Mouse (Mus musculus) liver, embryonic 15.5 days (tissue): ENCODE measurements around the gene Lrrc75b. TPM values are rescaled to one million over a fixed set of nuclear protein-coding genes. Genes with fewer than 3 reads are reported as not detected.
"Not testable (repeated sequence)": the region's sequence is repeated elsewhere in the genome, so short reads cannot be mapped to it uniquely, and the experiment has no call there.

Experiments used
- ATAC-seq: fragments of 200-750 bp; cut with Nextera tagmentation; 2 replicates; pipeline ENCODE4 v1.8.0; 2017; ENCODE audit warnings: moderate number of reproducible peaks, mild to moderate bottlenecking, moderate library complexity; ENCODE audit not compliant: insufficient read depth
- H3K27ac ChIP-seq: fragments of 300-500 bp; sonication (generic); replicated peaks from 2 replicates; pipeline ENCODE4 v1.5.1; 2015; ENCODE audit warnings: mild to moderate bottlenecking, inconsistent platforms
- H3K27me3 ChIP-seq: fragments of 300-500 bp; sonication (generic); 2 replicates; pipeline ENCODE4 v1.6.1; 2015; ENCODE audit warnings: mild to moderate bottlenecking, inconsistent platforms
- H3K36me3 ChIP-seq: fragments of 300-500 bp; sonication (generic); replicated peaks from 2 replicates; pipeline ENCODE4 v1.6.1; 2015; ENCODE audit warnings: moderate library complexity, mild to moderate bottlenecking, inconsistent platforms
- H3K4me1 ChIP-seq: fragments of 300-500 bp; sonication (generic); replicated peaks from 2 replicates; pipeline ENCODE4 v1.6.1; 2015; ENCODE audit warnings: inconsistent platforms
- H3K4me2 ChIP-seq: fragments of 300-500 bp; sonication (generic); 2 replicates; pipeline ENCODE4 v1.6.1; 2015; ENCODE audit warnings: moderate library complexity, mild to moderate bottlenecking, inconsistent platforms
- H3K4me3 ChIP-seq: fragments of 300-500 bp; sonication (generic); replicated peaks from 2 replicates; pipeline ENCODE4 v1.5.1; 2015; ENCODE audit warnings: mild to moderate bottlenecking, inconsistent platforms
- H3K9ac ChIP-seq: fragments of 300-500 bp; sonication (generic); 2 replicates; pipeline ENCODE4 v1.6.1; 2015; ENCODE audit warnings: moderate library complexity, mild to moderate bottlenecking, inconsistent platforms
- H3K9me3 ChIP-seq: fragments of 300-500 bp; sonication (generic); replicated peaks from 2 replicates; pipeline ENCODE4 v1.6.1; 2016; ENCODE audit warnings: inconsistent platforms
- WGBS: fragments of 180-500 bp; shearing (Covaris S2); methylation state at CpG from one replicate; pipeline ENCODE4 v1.1.7; 2015; ENCODE audit warnings: mixed read lengths; ENCODE audit not compliant: insufficient replicate concordance; 5-methylcytosine and 5-hydroxymethylcytosine counted together
- polyA plus RNA-seq: library from polyadenylated mRNA; unstranded; fragments of >200 nt; fragmentation: Nextera tagmentation; extraction: Ambion mirVana; gene quantifications from 2 replicates; pipeline ENCODE4 v1.2.1, GENCODE M21; 2015

Lrrc75b gene
- polyA plus RNA-seq, 1 experiment from 2014 or later, result 0.15 TPM

DNA sequence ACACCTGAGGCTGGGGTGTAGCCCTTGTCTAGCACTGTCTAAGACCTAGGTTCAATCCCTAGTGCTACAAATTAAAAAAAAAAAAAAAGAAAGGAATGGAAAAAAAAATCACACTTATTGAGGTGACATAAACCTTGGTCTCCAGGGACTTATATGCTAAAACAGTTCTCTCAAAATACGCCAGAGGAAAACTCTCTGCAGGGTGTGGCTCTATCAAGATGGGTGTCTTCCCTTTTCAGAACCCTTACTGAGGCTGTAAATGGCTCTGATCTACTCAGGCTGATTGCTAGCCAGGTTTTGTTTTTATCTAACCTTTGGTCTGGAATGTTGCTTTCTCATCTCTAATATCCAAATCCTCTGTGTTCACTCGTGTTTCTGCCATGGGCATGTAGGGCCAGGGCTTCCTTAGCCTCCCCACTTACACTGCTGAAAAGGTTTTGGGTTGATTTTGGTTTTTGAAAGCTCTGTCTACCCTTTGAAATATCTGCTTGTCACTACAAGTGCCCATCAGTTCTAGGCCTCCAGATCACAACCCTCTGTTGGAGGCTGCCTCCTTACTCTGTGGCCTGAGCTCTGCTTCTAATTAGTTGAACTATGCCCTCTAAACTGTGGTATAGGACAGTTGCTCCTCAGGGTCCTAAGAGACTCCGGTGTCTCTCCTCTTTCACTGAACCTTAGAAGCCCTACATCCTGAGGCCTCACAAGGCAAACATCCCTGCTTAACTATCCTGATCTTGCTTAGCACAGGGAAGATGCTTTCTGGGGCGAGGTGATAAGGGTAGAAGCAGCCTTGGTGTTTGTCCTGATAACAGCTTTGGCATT, 44.7 kb downstream of the Lrrc75b start:
- 16% methylated on average over 4 of the region's 4 CpGs for WGBS
- H3K4me1 ChIP-seq, result peaks cover 62% of the 10 kb centered on the region
- H3K9me3 ChIP-seq, result no peaks in the 10 kb centered on the region
- peak overlapping the region; percentile 78 for H3K4me2 ChIP-seq
- ATAC-seq, result peak; percentile 70
- peak overlapping the region; percentile 99 for H3K27ac ChIP-seq
- peak overlapping the region; percentile 91 for H3K4me3 ChIP-seq
- H3K36me3 ChIP-seq, result peaks cover 50% of the 10 kb centered on the region
- H3K9ac ChIP-seq, result peak overlapping the region; percentile 99
- H3K27me3 ChIP-seq, result no peaks in the 10 kb centered on the region

DNA sequence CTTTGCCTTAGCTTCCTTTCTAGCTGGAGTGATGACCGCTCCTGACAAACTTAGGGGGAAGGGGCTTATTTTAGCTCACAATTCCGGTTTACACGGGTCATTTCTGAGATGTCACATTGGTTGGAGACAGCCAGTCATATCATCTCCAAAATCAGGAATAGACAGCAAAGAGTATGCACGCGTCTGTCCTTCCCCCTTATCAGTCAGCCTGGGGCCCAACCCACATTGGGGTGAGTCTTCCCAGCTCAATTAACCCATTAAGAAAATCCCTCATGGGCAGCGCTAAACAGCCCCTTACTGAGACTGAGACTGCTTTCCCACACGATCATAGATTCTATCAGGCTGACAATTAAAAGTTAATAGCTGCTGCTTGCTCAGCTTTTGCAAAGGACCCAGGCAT, 45.8 kb downstream of the Lrrc75b start:
- Histone ChIP-seq H3K4me2 (peak overlapping the region; percentile 78), H3K27me3 (no peaks in the 10 kb centered on the region), H3K9ac (peak overlapping the region; percentile 99), H3K4me1 (peaks cover 53% of the 10 kb centered on the region), H3K27ac (peak overlapping the region; percentile 99), H3K4me3 (peak overlapping the region; percentile 91), H3K36me3 (peaks cover 53% of the 10 kb centered on the region), H3K9me3 (no peaks in the 10 kb centered on the region)
- no peak for ATAC-seq
- WGBS, result 18% methylated on average over 7 of the region's 7 CpGs

DNA sequence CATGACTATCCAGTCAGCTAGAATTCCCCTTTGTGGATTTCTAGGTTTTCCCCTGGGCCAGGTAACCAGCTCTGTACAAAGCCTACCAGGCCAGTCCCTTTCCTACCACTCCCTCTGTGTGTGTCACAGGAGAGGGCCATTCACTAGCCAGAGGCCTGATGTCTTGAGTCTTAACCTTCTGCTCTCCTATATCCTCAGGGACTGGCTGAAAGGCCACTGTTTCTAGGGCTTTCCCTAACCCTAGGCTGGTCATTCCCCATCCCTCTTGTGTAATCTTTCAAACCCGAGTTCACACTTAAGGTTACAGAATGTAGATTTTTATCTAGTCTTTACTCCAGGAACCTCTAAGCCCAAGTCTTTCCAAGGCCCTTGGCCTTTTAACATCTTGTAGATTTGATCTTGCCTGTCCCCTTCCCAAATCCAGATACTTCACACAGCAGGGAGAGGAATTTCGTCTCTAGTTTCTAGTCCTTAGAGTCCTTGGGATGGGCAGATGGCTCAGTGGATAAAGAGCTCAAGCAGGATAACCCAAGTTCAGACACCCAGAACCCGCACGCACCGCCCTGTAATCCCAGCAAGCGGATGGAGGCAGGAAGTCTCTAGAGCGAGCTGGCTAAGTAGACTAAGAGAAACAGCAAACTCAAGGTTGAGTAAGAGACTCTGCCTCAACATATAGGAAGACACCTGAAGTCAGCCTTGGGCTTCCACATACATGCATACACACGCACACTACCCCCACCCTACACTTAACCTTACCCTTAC, 46.6 kb downstream of the Lrrc75b start:
- peak overlapping the region; percentile 91 for H3K4me3 ChIP-seq
- H3K4me2 ChIP-seq, result peak overlapping the region; percentile 78
- peak overlapping the region; percentile 99; the same call in 1 of the 2 replicates for H3K9ac ChIP-seq
- 72% methylated on average over 8 of the region's 8 CpGs for WGBS
- no peaks in the 10 kb centered on the region for H3K27me3 ChIP-seq
- H3K4me1 ChIP-seq, result peaks cover 44% of the 10 kb centered on the region
- peak overlapping the region; percentile 99 for H3K27ac ChIP-seq
- no peaks in the 10 kb centered on the region for H3K9me3 ChIP-seq
- H3K36me3 ChIP-seq, result peaks cover 61% of the 10 kb centered on the region
- ATAC-seq, result no peak

DNA sequence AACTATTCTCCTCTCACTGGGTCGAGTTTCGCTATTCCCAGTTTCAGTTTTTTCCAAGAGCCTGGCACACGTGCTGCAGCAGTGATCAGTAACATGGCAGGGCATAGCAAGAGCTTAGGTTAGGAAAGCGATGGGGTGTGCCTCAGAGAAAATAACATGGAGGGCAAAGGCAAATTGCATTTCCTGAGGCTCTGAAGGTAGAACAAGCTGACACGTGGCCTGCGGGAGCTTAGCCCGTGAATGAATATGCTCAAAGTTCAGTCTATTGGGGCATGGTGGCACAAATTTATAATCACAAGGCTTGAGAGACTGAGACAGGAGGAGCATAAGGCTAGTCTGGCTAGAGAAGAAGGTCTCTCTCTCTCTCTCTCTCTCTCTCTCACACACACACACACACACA, 47.3 kb downstream of the Lrrc75b start:
- H3K4me3 ChIP-seq, result no peak overlapping the region
- ATAC-seq, result no peak
- H3K27me3 ChIP-seq, result no peaks in the 10 kb centered on the region
- 83% methylated on average over 7 of the region's 7 CpGs for WGBS
- H3K9ac ChIP-seq, result no peak overlapping the region
- H3K27ac ChIP-seq, result peak overlapping the region; percentile 99; the same call in 1 of the 2 replicates
- H3K4me1 ChIP-seq, result peaks cover 40% of the 10 kb centered on the region
- no peaks in the 10 kb centered on the region for H3K9me3 ChIP-seq
- peaks cover 68% of the 10 kb centered on the region for H3K36me3 ChIP-seq
- H3K4me2 ChIP-seq, result peak overlapping the region; percentile 78; the same call in 1 of the 2 replicates

DNA sequence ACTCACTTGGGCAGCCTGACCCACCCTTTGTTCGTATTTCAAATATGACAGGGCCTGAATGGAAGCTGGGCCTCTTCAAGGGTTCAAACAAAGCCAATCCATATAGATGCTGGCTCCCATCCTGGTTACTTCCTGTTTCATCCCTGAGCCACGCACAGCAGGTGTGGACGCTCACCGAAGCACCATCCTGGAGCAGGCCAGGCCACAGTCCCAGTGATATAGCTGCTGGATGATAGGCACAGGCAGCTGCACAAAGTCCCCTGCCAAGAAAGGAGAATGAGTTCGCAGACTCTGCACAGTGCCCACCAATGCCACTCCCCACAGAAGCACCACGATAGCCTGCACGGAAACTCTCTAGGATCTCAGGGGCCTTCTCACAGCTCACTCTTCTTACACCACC, 48.2 kb downstream of the Lrrc75b start:
- 90% methylated on average over 7 of the region's 7 CpGs for WGBS

DNA sequence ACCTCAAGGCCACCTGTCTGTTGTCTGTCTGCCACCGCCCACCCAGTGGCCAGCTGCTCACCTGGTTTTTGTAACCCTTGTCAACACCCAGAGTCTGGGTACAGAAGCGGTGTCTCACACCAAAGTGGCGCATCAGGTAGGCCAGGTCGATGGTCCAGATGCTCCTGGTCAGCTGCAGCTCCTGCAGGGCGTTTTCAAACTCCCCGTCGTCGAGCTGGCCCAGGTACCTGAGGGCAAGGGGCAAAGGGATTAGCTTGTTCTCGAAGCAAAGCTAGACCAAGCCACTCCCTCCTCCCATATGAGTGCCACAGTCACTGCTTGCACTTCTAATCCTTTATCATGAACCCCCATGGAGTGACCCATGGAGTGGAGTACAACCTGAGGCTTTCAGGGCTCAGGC, 49.1 kb downstream of the Lrrc75b start:
- no peak for ATAC-seq
- H3K36me3 ChIP-seq, result peaks cover 85% of the 10 kb centered on the region
- no peak overlapping the region for H3K27ac ChIP-seq
- H3K27me3 ChIP-seq, result no peaks in the 10 kb centered on the region
- no peak overlapping the region for H3K4me2 ChIP-seq
- H3K4me3 ChIP-seq, result no peak overlapping the region
- peaks cover 39% of the 10 kb centered on the region for H3K4me1 ChIP-seq
- no peaks in the 10 kb centered on the region for H3K9me3 ChIP-seq
- 91% methylated on average over 9 of the region's 9 CpGs for WGBS
- no peak overlapping the region for H3K9ac ChIP-seq

More for the DNA sequence above, 48.2 kb downstream of the Lrrc75b start:
- no peak overlapping the region for H3K4me3 ChIP-seq
- no peak overlapping the region for H3K9ac ChIP-seq
- no peak overlapping the region for H3K27ac ChIP-seq
- no peaks in the 10 kb centered on the region for H3K27me3 ChIP-seq
- ATAC-seq, result no peak
- peaks cover 40% of the 10 kb centered on the region for H3K4me1 ChIP-seq
- H3K4me2 ChIP-seq, result no peak overlapping the region
- H3K36me3 ChIP-seq, result peaks cover 77% of the 10 kb centered on the region
- no peaks in the 10 kb centered on the region for H3K9me3 ChIP-seq

DNA sequence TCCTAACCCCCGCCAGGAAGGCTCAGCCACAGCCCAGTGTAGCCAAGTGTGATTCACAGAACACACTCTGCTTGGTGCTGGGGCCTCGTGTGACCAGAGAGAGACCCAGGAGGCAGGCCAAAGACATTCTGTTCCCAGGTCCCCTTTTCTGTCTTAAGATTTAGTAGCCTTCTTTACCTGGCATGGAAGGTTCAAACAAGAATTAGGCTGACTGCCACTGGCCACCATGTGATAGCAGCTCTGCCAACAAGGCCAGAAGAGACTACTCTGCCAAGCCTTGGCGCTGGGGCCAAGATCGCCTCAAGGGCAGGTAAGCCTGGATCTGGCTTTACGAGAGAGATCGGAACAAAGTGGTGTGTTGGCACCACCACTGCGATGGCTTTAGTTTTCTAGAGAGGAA, 49.7 kb downstream of the Lrrc75b start:
- no peak for ATAC-seq
- Histone ChIP-seq H3K4me1 (peaks cover 36% of the 10 kb centered on the region), H3K27me3 (no peaks in the 10 kb centered on the region), H3K4me2 (no peak overlapping the region), H3K36me3 (peaks cover 87% of the 10 kb centered on the region), H3K9ac (no peak overlapping the region), H3K9me3 (no peaks in the 10 kb centered on the region), H3K4me3 (no peak overlapping the region), H3K27ac (no peak overlapping the region)
- WGBS, result 90% methylated on average over 7 of the region's 7 CpGs

DNA sequence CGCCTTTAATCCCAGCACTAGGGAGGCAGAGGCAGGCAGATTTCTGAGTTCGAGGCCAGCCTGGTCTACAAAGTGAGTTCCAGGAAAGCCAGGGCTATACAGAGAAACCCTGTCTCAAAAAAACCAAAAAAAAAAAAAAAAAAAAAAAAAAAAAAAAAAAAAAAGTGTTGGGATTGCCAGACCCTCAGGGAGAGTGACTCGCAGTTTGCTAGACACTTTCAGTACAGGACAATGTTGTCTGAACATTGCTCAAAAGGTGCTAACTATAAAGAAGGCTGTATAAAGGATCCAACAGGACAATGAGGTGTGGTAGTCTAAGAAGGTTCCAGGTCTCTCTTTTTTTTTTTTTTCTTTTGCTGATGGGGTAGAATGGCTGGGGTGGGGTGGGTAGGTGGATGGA, 54.2 kb downstream of the Lrrc75b start:
- H3K9ac ChIP-seq, H3K9me3 ChIP-seq, H3K27ac ChIP-seq, ATAC-seq, H3K4me2 ChIP-seq, H3K4me3 ChIP-seq, H3K27me3 ChIP-seq: not testable (repeated sequence)
- 77% methylated on average over 3 of the region's 3 CpGs for WGBS
- Histone ChIP-seq H3K36me3 (peaks cover 79% of the 10 kb centered on the region), H3K4me1 (peaks cover 13% of the 10 kb centered on the region)

DNA sequence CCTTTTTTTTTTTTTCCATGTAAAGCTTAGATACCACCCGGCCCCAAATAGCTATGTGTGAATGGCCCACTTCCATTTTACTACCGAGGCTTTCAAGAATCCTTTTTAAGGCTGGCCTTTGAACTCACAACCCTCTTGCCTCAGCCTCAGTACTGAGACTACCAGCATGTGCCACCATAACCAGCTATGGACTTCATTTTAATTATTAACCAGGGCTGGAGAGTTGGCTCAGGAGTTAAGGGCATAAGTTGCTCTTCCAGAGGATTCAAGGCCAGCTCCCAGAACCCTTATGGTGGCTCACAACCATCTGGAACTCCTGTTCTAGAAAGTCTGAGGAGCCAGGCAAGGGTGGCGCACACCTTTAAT, 55.0 kb downstream of the Lrrc75b start:
- 49% methylated on average over 3 of the region's 3 CpGs for WGBS

DNA sequence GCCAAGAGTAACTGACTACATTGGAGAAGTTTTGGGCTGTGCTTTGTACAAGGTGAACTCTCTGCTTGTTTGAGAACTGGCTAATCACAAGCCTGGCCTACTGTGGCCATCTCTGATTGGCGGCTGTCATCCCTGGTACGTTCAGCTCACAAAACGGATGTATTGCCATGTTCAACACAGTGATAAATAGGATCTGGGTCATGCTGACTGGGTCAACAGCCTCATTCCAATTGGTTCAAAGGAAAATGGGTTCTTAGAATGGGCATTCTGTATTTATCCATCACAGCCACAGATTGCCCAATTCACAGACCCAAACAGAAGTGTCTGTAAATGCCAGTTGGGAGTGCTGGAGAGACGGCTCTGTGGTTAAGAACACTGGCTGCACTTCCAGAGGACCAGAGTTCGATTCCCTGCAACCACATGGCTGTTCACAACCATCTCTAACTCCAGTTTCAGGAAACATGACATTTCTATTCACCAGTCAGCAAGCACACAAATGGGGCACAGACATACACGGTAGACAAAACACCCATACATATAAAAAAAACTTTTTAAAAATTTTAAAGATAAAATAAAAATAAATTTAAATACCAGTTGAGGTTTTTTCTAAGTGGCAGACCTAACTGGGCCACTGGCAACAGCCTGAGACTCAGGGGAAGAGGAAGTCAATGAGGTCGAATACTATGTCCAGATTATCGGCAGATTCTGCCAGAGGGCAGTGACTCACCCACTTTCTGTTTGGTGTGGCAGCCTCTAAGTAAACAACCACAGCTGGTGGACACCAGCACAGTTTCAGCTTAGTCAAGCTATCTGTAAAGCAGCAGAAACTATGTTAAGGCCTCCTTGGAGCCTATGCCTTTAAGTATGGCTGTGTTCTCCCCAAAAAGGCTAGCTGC, 55.6 kb downstream of the Lrrc75b start:
- ATAC-seq, result peak; percentile 41; the same call in 1 of the 2 replicates
- Histone ChIP-seq H3K27ac (peak overlapping the region; percentile 73), H3K9ac (no peak overlapping the region), H3K4me3 (no peak overlapping the region), H3K4me1 (peaks cover 25% of the 10 kb centered on the region), H3K36me3 (peaks cover 65% of the 10 kb centered on the region), H3K27me3 (no peaks in the 10 kb centered on the region), H3K9me3 (no peaks in the 10 kb centered on the region), H3K4me2 (no peak overlapping the region)
- 57% methylated on average over 8 of the region's 8 CpGs for WGBS

More for the DNA sequence above, 55.0 kb downstream of the Lrrc75b start:
- ATAC-seq, result no peak
- no peak overlapping the region for H3K9ac ChIP-seq
- peaks cover 21% of the 10 kb centered on the region for H3K4me1 ChIP-seq
- H3K9me3 ChIP-seq, result no peaks in the 10 kb centered on the region
- no peak overlapping the region for H3K4me3 ChIP-seq
- peaks cover 71% of the 10 kb centered on the region for H3K36me3 ChIP-seq
- peak overlapping the region; percentile 73 for H3K27ac ChIP-seq
- no peak overlapping the region for H3K4me2 ChIP-seq
- no peaks in the 10 kb centered on the region for H3K27me3 ChIP-seq
